Mouse (Mus musculus) embryonic facial prominence, embryonic 13.5 days (tissue): ENCODE measurements around the gene Actr3. TPM values are rescaled to one million over a fixed set of nuclear protein-coding genes. Genes with fewer than 3 reads are reported as not detected.

ENCODE experiments used
- ATAC-seq: fragments of 200-750 bp; cut with Nextera tagmentation; 2 replicates; pipeline ENCODE4 v1.8.0; 2017; ENCODE audit warnings: low read depth; ENCODE audit not compliant: insufficient number of reproducible peaks, insufficient read depth, low FRiP score, low TSS enrichment
- H3K27ac ChIP-seq: fragments of 300-500 bp; sonication (generic); 2 replicates; pipeline ENCODE4 v1.5.1; 2015; ENCODE audit warnings: moderate library complexity, mild to moderate bottlenecking, inconsistent platforms
- H3K27me3 ChIP-seq: fragments of 300-500 bp; sonication (generic); 2 replicates; pipeline ENCODE4 v1.6.1; 2015; ENCODE audit warnings: mild to moderate bottlenecking, inconsistent platforms
- H3K36me3 ChIP-seq: fragments of 300-500 bp; sonication (generic); 2 replicates; pipeline ENCODE4 v1.6.1; 2015; ENCODE audit warnings: mild to moderate bottlenecking, inconsistent platforms
- H3K4me1 ChIP-seq: fragments of 300-500 bp; sonication (generic); 2 replicates; pipeline ENCODE4 v1.6.1; 2015; ENCODE audit warnings: inconsistent platforms
- H3K4me2 ChIP-seq: fragments of 300-500 bp; sonication (generic); 2 replicates; pipeline ENCODE4 v1.6.1; 2015; ENCODE audit warnings: moderate library complexity, mild to moderate bottlenecking, inconsistent platforms
- H3K4me3 ChIP-seq: fragments of 300-500 bp; sonication (generic); 2 replicates; pipeline ENCODE4 v1.5.1; 2015; ENCODE audit warnings: mild to moderate bottlenecking, inconsistent platforms
- H3K9ac ChIP-seq: fragments of 300-500 bp; sonication (generic); 2 replicates; pipeline ENCODE4 v1.6.1; 2015; ENCODE audit warnings: mild to moderate bottlenecking, inconsistent platforms
- H3K9me3 ChIP-seq: fragments of 300-500 bp; sonication (generic); 2 replicates; pipeline ENCODE4 v1.6.1; 2016; ENCODE audit warnings: inconsistent platforms
- WGBS: fragments of 180-500 bp; shearing (Covaris S2); methylation state at CpG from one replicate; pipeline ENCODE4 v1.1.7; 2015; ENCODE audit warnings: mixed read lengths; 5-methylcytosine and 5-hydroxymethylcytosine counted together
- polyA plus RNA-seq: library from polyadenylated mRNA; unstranded; fragments of >200 nt; fragmentation: Nextera tagmentation; extraction: Ambion mirVana; gene quantifications from 2 replicates; pipeline ENCODE4 v1.2.1, GENCODE M21; 2015

Gene Actr3
- polyA plus RNA-seq, 1 experiment from 2014 or later = 225 TPM

- Histone ChIP-seq H3K4me1 (no peaks in the 10 kb centered on the region), H3K9ac (no peak overlapping the region), H3K9me3 (no peaks in the 10 kb centered on the region), H3K27me3 (no peaks in the 10 kb centered on the region), H3K36me3 (no peaks in the 10 kb centered on the region), H3K4me3 (no peak overlapping the region), H3K4me2 (no peak overlapping the region), H3K27ac (no peak overlapping the region)
- 89% methylated on average over 4 of the region's 4 CpGs for whole genome bisulfite sequencing
- no peak for ATAC-seq
These were observed 28.5 kb upstream of the Actr3 start for GRCm38 (mm10) chr1:125464011-125464410.

GRCm38 (mm10) chr1:125463349-125463748 is 27.8 kb upstream of the Actr3 start:
- H3K4me3 ChIP-seq = no peak overlapping the region
- H3K36me3 ChIP-seq = no peaks in the 10 kb centered on the region
- WGBS = 69% methylated on average over 2 of the region's 2 CpGs
- H3K4me1 ChIP-seq = no peaks in the 10 kb centered on the region
- H3K9me3 ChIP-seq = no peaks in the 10 kb centered on the region
- no peak for ATAC-seq
- H3K9ac ChIP-seq = no peak overlapping the region
- no peaks in the 10 kb centered on the region for H3K27me3 ChIP-seq
- no peak overlapping the region for H3K27ac ChIP-seq
- H3K4me2 ChIP-seq = no peak overlapping the region

GRCm38 (mm10) chr1:125462917-125463316 is 27.4 kb upstream of the Actr3 start:
- H3K4me2 ChIP-seq = no peak overlapping the region
- no peak overlapping the region for H3K9ac ChIP-seq
- H3K27me3 ChIP-seq = no peaks in the 10 kb centered on the region
- H3K4me1 ChIP-seq = no peaks in the 10 kb centered on the region
- ATAC-seq = no peak
- no peak overlapping the region for H3K27ac ChIP-seq
- no peaks in the 10 kb centered on the region for H3K9me3 ChIP-seq
- no peak overlapping the region for H3K4me3 ChIP-seq
- H3K36me3 ChIP-seq = no peaks in the 10 kb centered on the region
- WGBS = 80% methylated on average over 1 of the region's 1 CpGs

GRCm38 (mm10) chr1:125458531-125458930 is 23.0 kb upstream of the Actr3 start:
- WGBS = 51% methylated on average over 5 of the region's 5 CpGs

GRCm38 (mm10) chr1:125455128-125455527 is 19.6 kb upstream of the Actr3 start:
- Histone ChIP-seq H3K9ac (no peak overlapping the region), H3K4me3 (no peak overlapping the region), H3K9me3 (no peaks in the 10 kb centered on the region), H3K4me1 (no peaks in the 10 kb centered on the region), H3K27me3 (no peaks in the 10 kb centered on the region), H3K36me3 (no peaks in the 10 kb centered on the region), H3K27ac (no peak overlapping the region), H3K4me2 (no peak overlapping the region)
- WGBS = 40% methylated on average over 2 of the region's 2 CpGs
- no peak for ATAC-seq

More at GRCm38 (mm10) chr1:125458531-125458930, 23.0 kb upstream of the Actr3 start:
- no peak overlapping the region for H3K4me2 ChIP-seq
- H3K4me1 ChIP-seq = no peaks in the 10 kb centered on the region
- ATAC-seq = no peak
- no peak overlapping the region for H3K9ac ChIP-seq
- no peak overlapping the region for H3K27ac ChIP-seq
- H3K27me3 ChIP-seq = no peaks in the 10 kb centered on the region
- no peak overlapping the region for H3K4me3 ChIP-seq
- no peaks in the 10 kb centered on the region for H3K36me3 ChIP-seq
- no peaks in the 10 kb centered on the region for H3K9me3 ChIP-seq

GRCm38 (mm10) chr1:125450282-125451000 is 14.9 kb upstream of the Actr3 start:
- 81% methylated on average over 4 of the region's 4 CpGs for WGBS
- H3K27me3 ChIP-seq = no peaks in the 10 kb centered on the region
- H3K9me3 ChIP-seq = 0 out of 2 replicates have a peak, but pooled peaks cover 2% of the 10 kb centered on the region
- H3K4me3 ChIP-seq = no peak overlapping the region
- H3K9ac ChIP-seq = no peak overlapping the region
- H3K4me2 ChIP-seq = no peak overlapping the region
- ATAC-seq = no peak
- no peak overlapping the region for H3K27ac ChIP-seq
- H3K36me3 ChIP-seq = no peaks in the 10 kb centered on the region
- H3K4me1 ChIP-seq = no peaks in the 10 kb centered on the region

GRCm38 (mm10) chr1:125447926-125448325 is 12.4 kb upstream of the Actr3 start:
- Histone ChIP-seq H3K27me3 (no peaks in the 10 kb centered on the region), H3K36me3 (no peaks in the 10 kb centered on the region), H3K27ac (no peak overlapping the region), H3K4me3 (no peak overlapping the region), H3K4me1 (no peaks in the 10 kb centered on the region), H3K9me3 (0 out of 2 replicates have a peak, but pooled peaks cover 2% of the 10 kb centered on the region), H3K4me2 (no peak overlapping the region), H3K9ac (no peak overlapping the region)
- no peak for ATAC-seq

GRCm38 (mm10) chr1:125441679-125442078 is 6.2 kb upstream of the Actr3 start:
- Histone ChIP-seq H3K36me3 (no peaks in the 10 kb centered on the region), H3K9me3 (no peaks in the 10 kb centered on the region)

GRCm38 (mm10) chr1:125441251-125441650 is 5.7 kb upstream of the Actr3 start:
- ATAC-seq = no peak
- H3K9ac ChIP-seq = no peak overlapping the region
- no peak overlapping the region for H3K4me2 ChIP-seq
- no peaks in the 10 kb centered on the region for H3K27me3 ChIP-seq
- H3K36me3 ChIP-seq = no peaks in the 10 kb centered on the region
- WGBS = 78% methylated on average over 6 of the region's 6 CpGs
- H3K9me3 ChIP-seq = no peaks in the 10 kb centered on the region
- no peaks in the 10 kb centered on the region for H3K4me1 ChIP-seq
- H3K4me3 ChIP-seq = no peak overlapping the region
- no peak overlapping the region for H3K27ac ChIP-seq

More at GRCm38 (mm10) chr1:125441679-125442078, 6.2 kb upstream of the Actr3 start:
- Histone ChIP-seq H3K27ac (no peak overlapping the region), H3K4me3 (no peak overlapping the region), H3K4me2 (no peak overlapping the region), H3K4me1 (no peaks in the 10 kb centered on the region), H3K27me3 (no peaks in the 10 kb centered on the region), H3K9ac (no peak overlapping the region)
- WGBS = 74% methylated on average over 7 of the region's 7 CpGs
- ATAC-seq = no peak

- no peak for ATAC-seq
- no peaks in the 10 kb centered on the region for H3K9me3 ChIP-seq
- H3K9ac ChIP-seq = no peak overlapping the region
- no peaks in the 10 kb centered on the region for H3K4me1 ChIP-seq
- H3K27ac ChIP-seq = no peak overlapping the region
- no peak overlapping the region for H3K4me3 ChIP-seq
- H3K4me2 ChIP-seq = no peak overlapping the region
- H3K27me3 ChIP-seq = no peaks in the 10 kb centered on the region
- no peaks in the 10 kb centered on the region for H3K36me3 ChIP-seq
- 86% methylated on average over 3 of the region's 3 CpGs for WGBS
These were observed 4.0 kb upstream of the Actr3 start for GRCm38 (mm10) chr1:125439556-125439955.

GRCm38 (mm10) chr1:125438826-125439225 is 3.3 kb upstream of the Actr3 start:
- ATAC-seq = no peak
- Histone ChIP-seq H3K4me1 (no peaks in the 10 kb centered on the region), H3K9ac (no peak overlapping the region), H3K4me2 (no peak overlapping the region), H3K4me3 (no peak overlapping the region), H3K27ac (no peak overlapping the region), H3K36me3 (no peaks in the 10 kb centered on the region), H3K27me3 (no peaks in the 10 kb centered on the region), H3K9me3 (no peaks in the 10 kb centered on the region)
- 73% methylated on average over 2 of the region's 2 CpGs for WGBS

GRCm38 (mm10) chr1:125437927-125438326 is 2.4 kb upstream of the Actr3 start:
- H3K4me3 ChIP-seq = no peak overlapping the region
- 56% methylated on average over 3 of the region's 3 CpGs for WGBS

More at GRCm38 (mm10) chr1:125437927-125438326, 2.4 kb upstream of the Actr3 start:
- ATAC-seq = no peak
- Histone ChIP-seq H3K36me3 (no peaks in the 10 kb centered on the region), H3K9ac (no peak overlapping the region), H3K27me3 (no peaks in the 10 kb centered on the region), H3K4me1 (peaks cover 3% of the 10 kb centered on the region; the same call in 1 of the 2 replicates), H3K4me2 (no peak overlapping the region), H3K9me3 (no peaks in the 10 kb centered on the region), H3K27ac (no peak overlapping the region)
